Mouse (Mus musculus) left cerebral cortex, adult 11 months (tissue): ENCODE data around the gene Ampd3.
A peak's percentile ranks its signal among the peaks of the same experiment; 100 is the strongest.

Source experiments
- DNase-seq: peaks from one replicate; pipeline ENCODE4 v3.0.0; 2022; ENCODE audit warnings: low spot score

Gene Ampd3

GRCm38 (mm10) chr7:110801028-110801427 is 33.0 kb downstream of the Ampd3 start:
- peak; percentile 86 for DNase-seq

GRCm38 (mm10) chr7:110803131-110803530 is 35.1 kb downstream of the Ampd3 start:
- DNase-seq: no peak

GRCm38 (mm10) chr7:110804266-110804665 is 36.3 kb downstream of the Ampd3 start:
- DNase-seq: no peak

- no peak for DNase-seq
These were observed 39.5 kb downstream of the Ampd3 start for GRCm38 (mm10) chr7:110807460-110808030.

- no peak for DNase-seq
These were observed 41.0 kb downstream of the Ampd3 start for GRCm38 (mm10) chr7:110808962-110809361.

- DNase-seq: no peak
These were observed 41.9 kb downstream of the Ampd3 start for GRCm38 (mm10) chr7:110809585-110810557.

- no peak for DNase-seq
These were observed 43.0 kb downstream of the Ampd3 start for GRCm38 (mm10) chr7:110810995-110811394.

GRCm38 (mm10) chr7:110811529-110811928 is 43.5 kb downstream of the Ampd3 start:
- no peak for DNase-seq

- no peak for DNase-seq
These were observed 46.0 kb downstream of the Ampd3 start for GRCm38 (mm10) chr7:110813983-110814382.

GRCm38 (mm10) chr7:110816037-110816436 is 48.0 kb downstream of the Ampd3 start:
- no peak for DNase-seq

GRCm38 (mm10) chr7:110818206-110818605 is 50.2 kb downstream of the Ampd3 start:
- DNase-seq: no peak

GRCm38 (mm10) chr7:110818787-110819350 is 50.9 kb downstream of the Ampd3 start:
- no peak for DNase-seq

- DNase-seq: no peak
These were observed 53.1 kb downstream of the Ampd3 start for GRCm38 (mm10) chr7:110821068-110821467.

- no peak for DNase-seq
These were observed 53.6 kb downstream of the Ampd3 start for GRCm38 (mm10) chr7:110821653-110822052.

GRCm38 (mm10) chr7:110822055-110822454 is 54.0 kb downstream of the Ampd3 start:
- DNase-seq: no peak

GRCm38 (mm10) chr7:110823076-110823475 is 55.1 kb downstream of the Ampd3 start:
- no peak for DNase-seq

GRCm38 (mm10) chr7:110823593-110823992 is 55.6 kb downstream of the Ampd3 start:
- no peak for DNase-seq

- no peak for DNase-seq
These were observed 56.3 kb downstream of the Ampd3 start for GRCm38 (mm10) chr7:110823995-110824953.

- no peak for DNase-seq
These were observed 65.0 kb downstream of the Ampd3 start for GRCm38 (mm10) chr7:110833024-110833423.

GRCm38 (mm10) chr7:110834018-110834417 is 66.0 kb downstream of the Ampd3 start:
- no peak for DNase-seq

GRCm38 (mm10) chr7:110834522-110834921 is 66.5 kb downstream of the Ampd3 start:
- no peak for DNase-seq

- no peak for DNase-seq
These were observed 72.3 kb downstream of the Ampd3 start for GRCm38 (mm10) chr7:110840332-110840731.
